Mouse (Mus musculus): Measurements from ENCODE around the gene Rps27rt.
"Not testable (repeated sequence)": the region's sequence is repeated elsewhere in the genome, so short reads cannot be mapped to it uniquely, and the experiment has no call there.

Rps27rt gene

GRCm38 (mm10) chr9:114982689-114983360 is at the start of gene Rps27rt:
Gene Rps27rt, minus strand, starts transcription at chr9:114982739.
- no peak for DNase-seq (ENCODE audit: low read depth)

GRCm38 (mm10) chr9:115031046-115031445 is 48.5 kb upstream of the Rps27rt start:
- not testable (repeated sequence) for DNase-seq (ENCODE audit: low read depth)

GRCm38 (mm10) chr9:115030581-115030980 is 48.0 kb upstream of the Rps27rt start:
- DNase-seq (ENCODE audit: low read depth) = no peak

- no peak for DNase-seq (ENCODE audit: low read depth)
Observed at GRCm38 (mm10) chr9:115029307-115029706, 46.8 kb upstream of the Rps27rt start.

GRCm38 (mm10) chr9:115023708-115024383 is 41.3 kb upstream of the Rps27rt start:
- DNase-seq (ENCODE audit: low read depth) = no peak

- DNase-seq (ENCODE audit: low read depth) = no peak
Observed at GRCm38 (mm10) chr9:115023137-115023536, 40.6 kb upstream of the Rps27rt start.

GRCm38 (mm10) chr9:115021419-115021818 is 38.9 kb upstream of the Rps27rt start:
- DNase-seq (ENCODE audit: low read depth) = no peak

GRCm38 (mm10) chr9:115020141-115020540 is 37.6 kb upstream of the Rps27rt start:
- no peak for DNase-seq (ENCODE audit: low read depth)

- DNase-seq (ENCODE audit: low read depth) = no peak
Observed at GRCm38 (mm10) chr9:115012367-115012766, 29.8 kb upstream of the Rps27rt start.

- DNase-seq (ENCODE audit: low read depth) = no peak
Observed at GRCm38 (mm10) chr9:115008194-115008593, 25.7 kb upstream of the Rps27rt start.

- peak; percentile 13 for DNase-seq (ENCODE audit: low read depth)
Observed at GRCm38 (mm10) chr9:115007776-115008175, 25.2 kb upstream of the Rps27rt start.

GRCm38 (mm10) chr9:115005446-115005845 is 22.9 kb upstream of the Rps27rt start:
- no peak for DNase-seq (ENCODE audit: low read depth)

- no peak for DNase-seq (ENCODE audit: low read depth)
Observed at GRCm38 (mm10) chr9:114999771-115000146, 17.2 kb upstream of the Rps27rt start.

- DNase-seq (ENCODE audit: low read depth) = no peak
Observed at GRCm38 (mm10) chr9:114999010-114999770, 16.7 kb upstream of the Rps27rt start.

GRCm38 (mm10) chr9:114996489-114996888 is 13.9 kb upstream of the Rps27rt start:
- no peak for DNase-seq (ENCODE audit: low read depth)

GRCm38 (mm10) chr9:114995716-114996115 is 13.2 kb upstream of the Rps27rt start:
- no peak for DNase-seq (ENCODE audit: low read depth)

GRCm38 (mm10) chr9:114995250-114995649 is 12.7 kb upstream of the Rps27rt start:
- no peak for DNase-seq (ENCODE audit: low read depth)

GRCm38 (mm10) chr9:114992528-114992927 is 10.0 kb upstream of the Rps27rt start:
- no peak for DNase-seq (ENCODE audit: low read depth)

GRCm38 (mm10) chr9:114990421-114990820 is 7.9 kb upstream of the Rps27rt start:
- DNase-seq (ENCODE audit: low read depth) = no peak

- no peak for DNase-seq (ENCODE audit: low read depth)
Observed at GRCm38 (mm10) chr9:114988610-114989327, 6.2 kb upstream of the Rps27rt start.

- no peak for DNase-seq (ENCODE audit: low read depth)
Observed at GRCm38 (mm10) chr9:114988029-114988428, 5.5 kb upstream of the Rps27rt start.

- DNase-seq (ENCODE audit: low read depth) = no peak
Observed at GRCm38 (mm10) chr9:114986361-114986760, 3.8 kb upstream of the Rps27rt start.

Measured in fibroblast of lung, adult 2 months (primary cell).